Mouse (Mus musculus): Measurements from ENCODE around the gene Atg14. TPM values are rescaled to one million over a fixed set of nuclear protein-coding genes. Genes with fewer than 3 reads are reported as not detected.

Gene Atg14
- polyA plus RNA-seq, 1 experiment = 0.28 TPM

DNA sequence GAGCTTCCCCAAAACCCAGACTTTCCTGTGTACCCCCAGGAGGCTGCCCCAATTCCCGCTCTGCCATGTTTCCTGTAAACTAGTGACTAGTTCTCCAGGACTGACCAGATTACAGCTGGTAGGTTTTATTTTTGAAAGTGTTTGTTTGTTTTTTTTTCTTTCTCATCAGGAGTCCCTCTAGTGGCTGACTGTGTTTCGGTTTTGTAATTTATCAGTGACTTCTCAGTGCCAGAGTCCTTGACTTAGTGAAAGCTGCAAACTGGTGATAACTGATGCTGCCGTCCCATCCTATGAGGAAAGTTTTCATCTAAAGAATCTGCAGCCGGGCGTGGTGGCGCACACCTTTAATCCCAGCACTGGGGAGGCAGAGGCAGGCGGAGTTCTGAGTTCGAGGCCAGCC lies 54.8 kb downstream of the Atg14 start:
- H3K4me1 ChIP-seq = peaks cover 33% of the 10 kb centered on the region
- H3K9me3 ChIP-seq = no peaks in the 10 kb centered on the region
- peaks cover 6% of the 10 kb centered on the region for H3K36me3 ChIP-seq (replicated peaks; ENCODE audit: low read length)
- no peak overlapping the region for H3K4me3 ChIP-seq (replicated peaks)
- TF ChIP-seq FLI1 (IDR thresholded peaks at IDR 0.05; ENCODE audit: low read length) (no peak), GATA1 (IDR thresholded peaks at IDR 0.05; ENCODE audit: borderline replicate concordance, low read length) (no peak)
- no peaks in the 10 kb centered on the region for H3K27me3 ChIP-seq (replicated peaks)

- Histone ChIP-seq H3K36me3 (replicated peaks; ENCODE audit: low read length) (peaks cover 6% of the 10 kb centered on the region), H3K27me3 (replicated peaks) (no peaks in the 10 kb centered on the region), H3K4me3 (replicated peaks) (peak overlapping the region; percentile 50), H3K9me3 (no peaks in the 10 kb centered on the region), H3K4me1 (peaks cover 33% of the 10 kb centered on the region)
- no peak for TF ChIP-seq FLI1 (IDR thresholded peaks at IDR 0.05; ENCODE audit: low read length)
- TF ChIP-seq GATA1 (IDR thresholded peaks at IDR 0.05; ENCODE audit: borderline replicate concordance, low read length) = no peak
Measured at GRCm38 (mm10) chr14:47514816-47515453, 55.5 kb downstream of the Atg14 start.

DNA sequence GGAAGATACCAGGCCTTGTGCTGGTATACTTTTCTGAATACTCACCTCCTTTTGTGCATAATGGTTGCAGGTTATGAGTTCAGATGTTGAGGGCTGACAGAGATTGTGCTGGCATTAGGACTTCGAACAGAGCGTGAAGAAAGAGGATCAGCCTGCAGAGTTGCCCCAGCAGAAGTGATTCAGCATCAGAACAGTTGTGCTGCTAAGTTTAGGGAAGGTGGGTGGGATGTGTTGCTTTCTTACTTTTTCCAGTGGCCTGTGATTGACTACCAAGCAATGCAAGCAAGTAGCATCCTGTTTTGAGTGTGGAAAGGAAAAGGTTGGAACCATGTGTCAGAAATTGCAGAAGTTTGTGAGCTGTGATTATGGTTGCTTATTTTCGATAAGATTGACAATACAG lies 56.8 kb downstream of the Atg14 start:
- Histone ChIP-seq H3K4me1 (peaks cover 30% of the 10 kb centered on the region), H3K36me3 (replicated peaks; ENCODE audit: low read length) (peaks cover 6% of the 10 kb centered on the region), H3K4me3 (replicated peaks) (no peak overlapping the region), H3K27me3 (replicated peaks) (no peaks in the 10 kb centered on the region), H3K9me3 (no peaks in the 10 kb centered on the region)
- no peak for TF ChIP-seq GATA1 (IDR thresholded peaks at IDR 0.05; ENCODE audit: borderline replicate concordance, low read length)
- no peak for TF ChIP-seq FLI1 (IDR thresholded peaks at IDR 0.05; ENCODE audit: low read length)

DNA sequence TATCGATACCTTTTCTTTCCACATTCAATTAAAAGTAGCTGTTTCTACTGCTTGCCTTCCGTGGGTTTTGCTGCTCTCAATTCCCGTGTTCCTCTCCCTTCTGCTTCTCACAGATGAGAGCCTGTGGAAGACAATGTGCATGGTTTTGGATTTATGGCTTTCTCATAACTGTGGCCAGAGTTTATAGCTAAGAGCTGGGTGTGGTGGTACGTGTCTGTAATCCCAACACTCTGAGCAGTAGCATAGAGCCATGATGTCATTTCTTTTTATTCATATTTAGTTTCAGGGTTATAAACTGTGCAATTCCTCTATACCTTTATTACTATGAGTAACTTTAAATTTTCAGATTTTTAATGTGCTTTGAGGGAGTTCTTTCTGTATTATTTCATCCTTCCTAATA lies 60.2 kb downstream of the Atg14 start:
- H3K36me3 ChIP-seq (replicated peaks; ENCODE audit: low read length) = peaks cover 21% of the 10 kb centered on the region
- H3K4me3 ChIP-seq (replicated peaks) = no peak overlapping the region
- H3K9me3 ChIP-seq = no peaks in the 10 kb centered on the region
- TF ChIP-seq GATA1 (IDR thresholded peaks at IDR 0.05; ENCODE audit: borderline replicate concordance, low read length) = no peak
- TF ChIP-seq FLI1 (IDR thresholded peaks at IDR 0.05; ENCODE audit: low read length) = no peak
- no peaks in the 10 kb centered on the region for H3K27me3 ChIP-seq (replicated peaks)
- H3K4me1 ChIP-seq = peaks cover 32% of the 10 kb centered on the region

GRCm38 (mm10) chr14:47508035-47508434 lies 62.4 kb downstream of the Atg14 start:
- TF ChIP-seq GATA1 (IDR thresholded peaks at IDR 0.05; ENCODE audit: borderline replicate concordance, low read length) (no peak), FLI1 (IDR thresholded peaks at IDR 0.05; ENCODE audit: low read length) (no peak)
- Histone ChIP-seq H3K36me3 (replicated peaks; ENCODE audit: low read length) (peaks cover 39% of the 10 kb centered on the region), H3K27me3 (replicated peaks) (no peaks in the 10 kb centered on the region), H3K4me3 (replicated peaks) (no peak overlapping the region), H3K9me3 (no peaks in the 10 kb centered on the region), H3K4me1 (peaks cover 32% of the 10 kb centered on the region)

- H3K36me3 ChIP-seq (replicated peaks; ENCODE audit: low read length) = peaks cover 44% of the 10 kb centered on the region
- H3K9me3 ChIP-seq = no peaks in the 10 kb centered on the region
- H3K27me3 ChIP-seq (replicated peaks) = no peaks in the 10 kb centered on the region
- H3K4me3 ChIP-seq (replicated peaks) = no peak overlapping the region
- peaks cover 31% of the 10 kb centered on the region for H3K4me1 ChIP-seq
- TF ChIP-seq FLI1 (IDR thresholded peaks at IDR 0.05; ENCODE audit: low read length) (no peak), GATA1 (IDR thresholded peaks at IDR 0.05; ENCODE audit: borderline replicate concordance, low read length) (no peak)
Measured at GRCm38 (mm10) chr14:47506676-47507075, 63.8 kb downstream of the Atg14 start.

GRCm38 (mm10) chr14:47504036-47504435 lies 66.4 kb downstream of the Atg14 start:
- Histone ChIP-seq H3K27me3 (replicated peaks) (no peaks in the 10 kb centered on the region), H3K4me1 (peaks cover 34% of the 10 kb centered on the region), H3K9me3 (no peaks in the 10 kb centered on the region), H3K36me3 (replicated peaks; ENCODE audit: low read length) (peaks cover 52% of the 10 kb centered on the region), H3K4me3 (replicated peaks) (no peak overlapping the region)
- no peak for TF ChIP-seq FLI1 (IDR thresholded peaks at IDR 0.05; ENCODE audit: low read length)
- TF ChIP-seq GATA1 (IDR thresholded peaks at IDR 0.05; ENCODE audit: borderline replicate concordance, low read length) = no peak

DNA sequence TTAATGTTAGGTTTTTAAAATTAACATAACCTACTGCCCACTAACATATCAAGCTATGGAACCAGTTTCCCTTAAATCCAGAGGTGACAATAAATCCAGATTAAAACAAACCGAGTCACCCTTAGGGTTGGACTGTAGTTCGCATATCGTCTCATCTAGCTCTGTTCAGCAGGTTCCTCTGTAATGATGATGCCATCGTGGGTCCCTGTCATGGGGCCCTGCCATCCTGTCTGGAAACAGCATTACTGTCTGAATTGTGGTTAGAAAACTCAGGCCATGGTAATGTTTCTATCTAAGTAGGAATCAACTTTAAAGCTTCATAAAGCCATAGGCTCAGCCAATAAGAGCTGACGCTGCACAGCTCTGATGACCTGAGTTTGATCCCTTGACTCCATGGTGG lies 71.8 kb downstream of the Atg14 start:
- H3K9me3 ChIP-seq = no peaks in the 10 kb centered on the region
- no peak for TF ChIP-seq GATA1 (IDR thresholded peaks at IDR 0.05; ENCODE audit: borderline replicate concordance, low read length)
- no peak for TF ChIP-seq FLI1 (IDR thresholded peaks at IDR 0.05; ENCODE audit: low read length)
- no peaks in the 10 kb centered on the region for H3K27me3 ChIP-seq (replicated peaks)
- no peak overlapping the region for H3K4me3 ChIP-seq (replicated peaks)
- peaks cover 18% of the 10 kb centered on the region for H3K36me3 ChIP-seq (replicated peaks; ENCODE audit: low read length)
- H3K4me1 ChIP-seq = peaks cover 28% of the 10 kb centered on the region

- peaks cover 20% of the 10 kb centered on the region for H3K4me1 ChIP-seq
- H3K9me3 ChIP-seq = no peaks in the 10 kb centered on the region
- H3K27me3 ChIP-seq (replicated peaks) = no peaks in the 10 kb centered on the region
- no peak for TF ChIP-seq GATA1 (IDR thresholded peaks at IDR 0.05; ENCODE audit: borderline replicate concordance, low read length)
- TF ChIP-seq FLI1 (IDR thresholded peaks at IDR 0.05; ENCODE audit: low read length) = no peak
- no peak overlapping the region for H3K4me3 ChIP-seq (replicated peaks)
- peaks cover 10% of the 10 kb centered on the region for H3K36me3 ChIP-seq (replicated peaks; ENCODE audit: low read length)
Measured at GRCm38 (mm10) chr14:47497166-47497565, 73.3 kb downstream of the Atg14 start.

- Histone ChIP-seq H3K9me3 (no peaks in the 10 kb centered on the region), H3K4me1 (peaks cover 20% of the 10 kb centered on the region), H3K36me3 (replicated peaks; ENCODE audit: low read length) (peaks cover 4% of the 10 kb centered on the region), H3K4me3 (replicated peaks) (no peak overlapping the region), H3K27me3 (replicated peaks) (no peaks in the 10 kb centered on the region)
- TF ChIP-seq GATA1 (IDR thresholded peaks at IDR 0.05; ENCODE audit: borderline replicate concordance, low read length) (no peak), FLI1 (IDR thresholded peaks at IDR 0.05; ENCODE audit: low read length) (no peak)
Measured at GRCm38 (mm10) chr14:47495951-47496350, 74.5 kb downstream of the Atg14 start.

Measured in megakaryocyte, embryonic 14.5 days (primary cell).